Mouse (Mus musculus): Measurements from ENCODE around the gene Rad23a. TPM values are rescaled to one million over a fixed set of nuclear protein-coding genes. Genes with fewer than 3 reads are reported as not detected.

Rad23a gene
- polyA plus RNA-seq, 1 experiment from 2014 or later = 70.6 TPM

DNA sequence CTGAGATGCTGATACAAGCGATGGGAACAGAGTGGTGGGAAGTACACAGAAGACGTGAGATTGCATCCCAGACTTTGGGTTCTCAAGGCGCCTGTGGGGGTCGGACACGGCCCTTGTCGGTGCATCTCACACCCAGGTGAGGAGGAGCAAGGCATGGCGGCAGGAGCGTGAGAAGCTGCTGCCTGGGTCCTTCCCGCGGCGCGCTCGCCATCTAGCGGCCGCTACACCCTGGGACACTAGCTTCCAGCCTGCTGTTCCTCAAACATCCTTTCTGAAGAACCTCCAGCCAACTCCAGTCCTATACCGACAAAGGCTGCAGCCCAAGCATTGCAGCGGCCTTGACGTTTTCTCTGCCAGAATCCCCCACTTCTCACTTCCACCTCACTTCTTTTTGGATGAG lies 16.8 kb downstream of the Rad23a start:
- H3K36me3 ChIP-seq (ENCODE audit: control insufficient read depth, insufficient read depth, low read length) = no peaks in the 10 kb centered on the region
- no peak overlapping the region for H3K4me3 ChIP-seq (ENCODE audit: low read depth, low read length)
- no peaks in the 10 kb centered on the region for H3K9me3 ChIP-seq (ENCODE audit: control insufficient read depth, low read length)
- TF ChIP-seq EP300 (optimal IDR thresholded peaks at IDR 0.05) (no peak), CTCF (IDR thresholded peaks at IDR 0.05; ENCODE audit: low read depth) (peak; percentile 92)
- H3K4me1 ChIP-seq (replicated peaks; ENCODE audit: control insufficient read depth, insufficient read depth) = no peaks in the 10 kb centered on the region
- H3K9ac ChIP-seq (ENCODE audit: low read length) = no peak overlapping the region
- H3K27ac ChIP-seq (replicated peaks) = no peak overlapping the region
- ATAC-seq (ENCODE audit: low FRiP score, low TSS enrichment) (peak; percentile 84), DNase-seq (ENCODE audit: low spot score) (peak; percentile 85)
- 1% methylated on average over 18 of the region's 18 CpGs for WGBS
- 0 out of 2 replicates have a peak overlapping the region, but pooled peaks have one; percentile 0 for H3K4me2 ChIP-seq (replicated peaks; ENCODE audit: low read depth)
- no peaks in the 10 kb centered on the region for H3K27me3 ChIP-seq (ENCODE audit: control insufficient read depth, insufficient read depth, low read length)

DNA sequence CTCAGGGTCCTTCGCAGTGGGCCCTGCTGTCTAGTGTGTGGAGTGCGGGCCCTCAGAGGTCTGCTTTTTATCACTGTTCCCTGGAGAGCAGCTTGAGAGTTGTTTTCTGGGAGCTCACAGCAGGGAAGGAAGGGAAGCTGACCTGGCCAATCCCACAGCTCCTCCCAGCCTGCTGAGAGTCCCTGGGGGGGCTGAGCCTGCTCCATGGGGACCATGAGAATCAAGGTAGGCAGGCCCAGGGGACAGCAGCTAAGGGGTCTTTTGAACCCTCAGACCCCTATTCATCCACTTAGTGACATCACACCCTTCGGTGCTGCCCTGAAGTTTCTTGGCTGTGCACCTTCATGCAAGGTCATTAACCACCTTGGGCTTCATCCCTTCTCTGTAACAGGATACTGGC lies 17.7 kb downstream of the Rad23a start, which contains the start of gene Dand5:
Gene Dand5, minus strand, starts transcription at position 101 of the 400 bp plus-strand sequence.
- no peak within 1 kb of the TSS for H3K27ac ChIP-seq (replicated peaks)
- ATAC-seq (ENCODE audit: low FRiP score, low TSS enrichment) (no peak), DNase-seq (ENCODE audit: low spot score) (no peak)
- H3K4me3 ChIP-seq (ENCODE audit: low read depth, low read length) = no peak within 1 kb of the TSS
- H3K27me3 ChIP-seq (ENCODE audit: control insufficient read depth, insufficient read depth, low read length) = no peaks in the 10 kb centered on the region
- H3K4me1 ChIP-seq (replicated peaks; ENCODE audit: control insufficient read depth, insufficient read depth) = no peaks in the 10 kb centered on the region
- H3K9me3 ChIP-seq (ENCODE audit: control insufficient read depth, low read length) = no peaks in the 10 kb centered on the region
- 0 out of 2 replicates have a peak within 1 kb of the TSS, but pooled peaks have one; percentile 0 for H3K4me2 ChIP-seq (replicated peaks; ENCODE audit: low read depth)
- no peaks in the 10 kb centered on the region for H3K36me3 ChIP-seq (ENCODE audit: control insufficient read depth, insufficient read depth, low read length)
- no peak within 1 kb of the TSS for H3K9ac ChIP-seq (ENCODE audit: low read length)
- WGBS = 59% methylated on average over 3 of the region's 3 CpGs
- no peak for TF ChIP-seq CTCF (IDR thresholded peaks at IDR 0.05; ENCODE audit: low read depth)
- TF ChIP-seq EP300 (optimal IDR thresholded peaks at IDR 0.05) = no peak

DNA sequence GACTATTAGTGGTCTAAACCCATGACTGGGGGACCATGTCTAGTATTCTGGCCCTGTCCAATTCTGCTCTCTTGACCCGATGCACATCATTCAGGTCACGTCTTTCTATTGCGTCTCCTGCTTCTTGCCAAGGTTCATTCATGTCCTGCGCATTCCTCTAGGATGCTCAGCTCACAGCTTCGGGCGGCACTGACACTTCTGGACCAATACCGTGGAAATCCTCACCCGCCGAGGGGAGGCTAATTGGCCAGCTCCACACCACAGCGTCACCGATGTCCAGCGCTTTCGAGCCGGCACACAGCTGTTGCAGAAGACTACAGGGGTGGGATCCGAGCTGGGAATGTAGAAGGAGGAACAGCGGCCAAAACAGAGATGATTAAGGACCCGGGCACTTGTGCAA lies 24.3 kb downstream of the Rad23a start:
- no peak overlapping the region for H3K9ac ChIP-seq (ENCODE audit: low read length)
- WGBS = 74% methylated on average over 17 of the region's 17 CpGs
- peaks cover 2% of the 10 kb centered on the region; the same call in 1 of the 2 replicates for H3K4me1 ChIP-seq (replicated peaks; ENCODE audit: control insufficient read depth, insufficient read depth)
- H3K4me2 ChIP-seq (replicated peaks; ENCODE audit: low read depth) = no peak overlapping the region
- no peak overlapping the region for H3K4me3 ChIP-seq (ENCODE audit: low read depth, low read length)
- ATAC-seq (ENCODE audit: low FRiP score, low TSS enrichment) = no peak
- H3K36me3 ChIP-seq (ENCODE audit: control insufficient read depth, insufficient read depth, low read length) = no peaks in the 10 kb centered on the region
- H3K27me3 ChIP-seq (ENCODE audit: control insufficient read depth, insufficient read depth, low read length) = no peaks in the 10 kb centered on the region
- no peak for DNase-seq (ENCODE audit: low spot score)
- no peak overlapping the region for H3K27ac ChIP-seq (replicated peaks)
- H3K9me3 ChIP-seq (ENCODE audit: control insufficient read depth, low read length) = no peaks in the 10 kb centered on the region
- TF ChIP-seq EP300 (optimal IDR thresholded peaks at IDR 0.05) (no peak), CTCF (IDR thresholded peaks at IDR 0.05; ENCODE audit: low read depth) (no peak)

DNA sequence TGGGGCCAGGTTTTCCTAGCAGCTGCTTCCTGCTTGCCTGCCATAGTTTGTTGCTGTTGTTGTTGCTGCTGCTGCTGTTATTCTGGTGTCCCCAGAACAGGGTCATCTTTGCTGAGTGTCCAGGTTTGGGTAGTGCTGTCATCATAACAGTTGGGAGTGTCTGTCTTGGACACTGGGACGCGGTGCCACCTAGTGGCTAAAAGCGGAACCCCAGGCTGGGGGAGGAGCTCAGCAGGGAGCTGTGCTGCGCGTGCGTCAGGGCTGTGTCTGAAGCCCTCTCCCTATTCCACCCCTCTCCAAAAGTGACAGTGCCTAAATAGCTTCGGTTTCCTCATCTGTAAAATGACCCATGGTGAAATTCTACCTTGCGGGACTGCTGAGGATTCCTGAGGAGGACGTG lies 24.9 kb downstream of the Rad23a start:
- no peak overlapping the region for H3K9ac ChIP-seq (ENCODE audit: low read length)
- H3K36me3 ChIP-seq (ENCODE audit: control insufficient read depth, insufficient read depth, low read length) = no peaks in the 10 kb centered on the region
- H3K9me3 ChIP-seq (ENCODE audit: control insufficient read depth, low read length) = no peaks in the 10 kb centered on the region
- no peak overlapping the region; the same call in 1 of the 2 replicates for H3K27ac ChIP-seq (replicated peaks)
- H3K4me1 ChIP-seq (replicated peaks; ENCODE audit: control insufficient read depth, insufficient read depth) = peaks cover 2% of the 10 kb centered on the region; the same call in 1 of the 2 replicates
- H3K4me2 ChIP-seq (replicated peaks; ENCODE audit: low read depth) = no peak overlapping the region
- TF ChIP-seq CTCF (IDR thresholded peaks at IDR 0.05; ENCODE audit: low read depth) = peak; percentile 98
- no peak for TF ChIP-seq EP300 (optimal IDR thresholded peaks at IDR 0.05)
- DNase-seq (ENCODE audit: low spot score) = peak; percentile 95
- ATAC-seq (ENCODE audit: low FRiP score, low TSS enrichment) = peak; percentile 81
- no peaks in the 10 kb centered on the region for H3K27me3 ChIP-seq (ENCODE audit: control insufficient read depth, insufficient read depth, low read length)
- H3K4me3 ChIP-seq (ENCODE audit: low read depth, low read length) = no peak overlapping the region
- WGBS = 15% methylated on average over 9 of the region's 9 CpGs

DNA sequence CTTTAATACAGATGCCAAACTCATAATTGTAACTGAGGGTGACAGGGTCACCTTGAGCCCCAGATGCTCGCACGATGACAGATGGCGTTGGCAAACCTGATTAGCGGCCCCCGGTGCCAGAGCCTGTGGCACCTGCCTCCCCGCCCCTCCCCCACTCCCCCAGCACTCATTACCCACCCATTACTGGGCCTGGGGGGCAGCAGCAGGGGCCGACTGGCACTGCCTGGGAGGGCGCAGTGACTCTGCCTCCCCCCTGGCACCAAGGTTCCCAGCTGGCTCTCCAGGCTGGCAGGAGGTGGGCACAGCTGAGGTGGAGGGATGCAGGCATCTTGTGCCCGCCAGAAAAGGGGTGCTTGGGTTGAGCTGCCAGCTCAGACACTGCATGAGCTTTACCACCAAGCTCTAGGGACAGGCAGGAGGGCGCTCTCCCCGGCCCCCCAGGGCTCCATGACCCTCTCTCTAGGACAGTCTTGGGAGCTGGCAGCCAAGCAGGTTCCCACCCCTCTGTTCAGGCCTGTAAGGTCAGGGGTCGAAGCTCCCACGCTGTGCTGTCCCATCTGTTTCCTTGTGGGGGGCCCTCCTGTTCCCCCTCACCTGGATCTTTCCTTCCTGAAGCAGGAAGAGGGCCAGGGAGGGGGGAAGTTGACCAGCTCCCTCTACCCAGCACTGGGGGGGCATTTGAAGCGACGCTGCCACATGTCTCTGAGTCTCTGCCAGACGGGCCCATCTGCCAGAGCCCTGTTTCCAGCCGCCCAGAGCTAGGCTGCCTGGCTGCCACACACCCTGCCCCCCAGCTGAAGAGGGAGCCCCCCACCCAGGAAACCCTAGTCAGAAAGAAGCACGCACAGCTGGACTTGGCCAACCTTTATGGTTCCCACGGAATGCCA lies 25.7 kb downstream of the Rad23a start:
- DNase-seq (ENCODE audit: low spot score) = no peak
- 0 out of 2 replicates have a peak, but pooled peaks have one; percentile 15 for ATAC-seq (ENCODE audit: low FRiP score, low TSS enrichment)
- 44% methylated on average over 19 of the region's 19 CpGs for WGBS
- H3K9ac ChIP-seq (ENCODE audit: low read length) = peak overlapping the region; percentile 31; the same call in 1 of the 2 replicates
- H3K4me1 ChIP-seq (replicated peaks; ENCODE audit: control insufficient read depth, insufficient read depth) = peaks cover 2% of the 10 kb centered on the region; the same call in 1 of the 2 replicates
- no peak for TF ChIP-seq EP300 (optimal IDR thresholded peaks at IDR 0.05)
- no peak for TF ChIP-seq CTCF (IDR thresholded peaks at IDR 0.05; ENCODE audit: low read depth)
- H3K27me3 ChIP-seq (ENCODE audit: control insufficient read depth, insufficient read depth, low read length) = no peaks in the 10 kb centered on the region
- H3K9me3 ChIP-seq (ENCODE audit: control insufficient read depth, low read length) = no peaks in the 10 kb centered on the region
- H3K4me3 ChIP-seq (ENCODE audit: low read depth, low read length) = no peak overlapping the region
- no peak overlapping the region; the same call in 1 of the 2 replicates for H3K27ac ChIP-seq (replicated peaks)
- no peaks in the 10 kb centered on the region for H3K36me3 ChIP-seq (ENCODE audit: control insufficient read depth, insufficient read depth, low read length)
- H3K4me2 ChIP-seq (replicated peaks; ENCODE audit: low read depth) = no peak overlapping the region

DNA sequence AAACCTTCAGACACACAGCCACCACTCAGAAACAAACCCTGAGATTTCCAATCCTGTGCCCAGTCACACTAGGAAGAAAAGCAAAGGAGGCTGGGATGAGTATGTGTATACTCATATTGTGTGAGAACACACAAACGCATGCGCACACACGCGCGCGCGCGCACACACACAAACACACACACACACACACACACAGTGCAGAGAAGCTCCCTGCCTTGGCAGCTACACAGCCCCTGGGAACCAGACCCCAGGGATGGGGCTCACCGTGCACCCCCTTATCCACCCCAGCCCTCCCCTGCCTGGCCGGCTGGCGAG lies 26.3 kb downstream of the Rad23a start:
- no peak for ATAC-seq (ENCODE audit: low FRiP score, low TSS enrichment)
- Histone ChIP-seq H3K9me3 (ENCODE audit: control insufficient read depth, low read length) (no peaks in the 10 kb centered on the region), H3K27ac (replicated peaks) (no peak overlapping the region), H3K4me1 (replicated peaks; ENCODE audit: control insufficient read depth, insufficient read depth) (peaks cover 2% of the 10 kb centered on the region; the same call in 1 of the 2 replicates), H3K27me3 (ENCODE audit: control insufficient read depth, insufficient read depth, low read length) (no peaks in the 10 kb centered on the region), H3K36me3 (ENCODE audit: control insufficient read depth, insufficient read depth, low read length) (no peaks in the 10 kb centered on the region), H3K4me2 (replicated peaks; ENCODE audit: low read depth) (no peak overlapping the region), H3K4me3 (ENCODE audit: low read depth, low read length) (no peak overlapping the region), H3K9ac (ENCODE audit: low read length) (no peak overlapping the region)
- WGBS = 80% methylated on average over 11 of the region's 11 CpGs
- TF ChIP-seq CTCF (IDR thresholded peaks at IDR 0.05; ENCODE audit: low read depth) = no peak
- no peak for TF ChIP-seq EP300 (optimal IDR thresholded peaks at IDR 0.05)
- DNase-seq (ENCODE audit: low spot score) = no peak

All from stomach, postnatal 0 days (tissue).